Mouse (Mus musculus): ENCODE results near the gene Anapc10. TPM values are rescaled to one million over a fixed set of nuclear protein-coding genes. Genes with fewer than 3 reads are reported as not detected.
A peak's percentile ranks its signal among the peaks of the same experiment; 100 is the strongest.
"Not testable (repeated sequence)": the region's sequence is repeated elsewhere in the genome, so short reads cannot be mapped to it uniquely, and the experiment has no call there.

The Anapc10 gene
- polyA plus RNA-seq, 2 experiments = 13.9 to 39.2 TPM

- Histone ChIP-seq H3K4me3 (replicated peaks; ENCODE audit: low read length) (no peak overlapping the region), H3K9me3 (ENCODE audit: control insufficient read depth, low read length) (no peaks in the 10 kb centered on the region), H3K9ac (ENCODE audit: low read depth, low read length, severe bottlenecking) (no peak overlapping the region), H3K4me1 (ENCODE audit: control insufficient read depth, insufficient read depth, low read length) (no peaks in the 10 kb centered on the region), H3K36me3 (ENCODE audit: control insufficient read depth, insufficient read depth, low read length) (0 out of 2 replicates have a peak, but pooled peaks cover 6% of the 10 kb centered on the region), H3K4me2 (replicated peaks; ENCODE audit: low read depth, low read length, severe bottlenecking) (no peak overlapping the region), H3K27me3 (ENCODE audit: control insufficient read depth, insufficient read depth, low read length) (no peaks in the 10 kb centered on the region), H3K27ac (replicated peaks; ENCODE audit: low read depth, low read length) (no peak overlapping the region)
- TF ChIP-seq POLR2A (IDR thresholded peaks at IDR 0.05; ENCODE audit: borderline replicate concordance, extremely low read depth, insufficient read depth, insufficient read length) = no peak
- WGBS = 17% methylated on average over 2 of the region's 2 CpGs
- peak; percentile 20 for DNase-seq (ENCODE audit: low spot score)
- ATAC-seq (ENCODE audit: low FRiP score, low read depth) = no peak
These were observed 38.7 kb downstream of the Anapc10 start for GRCm38 (mm10) chr8:79750305-79750704.

- WGBS = 92% methylated on average over 2 of the region's 2 CpGs
These were observed 83.3 kb downstream of the Anapc10 start for GRCm38 (mm10) chr8:79794873-79795272.

GRCm38 (mm10) chr8:79796690-79797089 lies 85.1 kb downstream of the Anapc10 start:
- no peak for DNase-seq (ENCODE audit: low spot score)
- no peak for ATAC-seq (ENCODE audit: low FRiP score, low read depth)
- H3K9me3 ChIP-seq (ENCODE audit: control insufficient read depth, low read length) = no peaks in the 10 kb centered on the region
- no peak overlapping the region for H3K27ac ChIP-seq (replicated peaks; ENCODE audit: low read depth, low read length)
- 0 out of 2 replicates have a peak, but pooled peaks cover 3% of the 10 kb centered on the region for H3K4me1 ChIP-seq (ENCODE audit: control insufficient read depth, insufficient read depth, low read length)
- no peak overlapping the region for H3K4me3 ChIP-seq (replicated peaks; ENCODE audit: low read length)
- H3K9ac ChIP-seq (ENCODE audit: low read depth, low read length, severe bottlenecking) = no peak overlapping the region
- H3K4me2 ChIP-seq (replicated peaks; ENCODE audit: low read depth, low read length, severe bottlenecking) = no peak overlapping the region
- no peaks in the 10 kb centered on the region for H3K36me3 ChIP-seq (ENCODE audit: control insufficient read depth, insufficient read depth, low read length)
- 29% methylated on average over 7 of the region's 7 CpGs for WGBS
- no peak for TF ChIP-seq POLR2A (IDR thresholded peaks at IDR 0.05; ENCODE audit: borderline replicate concordance, extremely low read depth, insufficient read depth, insufficient read length)
- H3K27me3 ChIP-seq (ENCODE audit: control insufficient read depth, insufficient read depth, low read length) = no peaks in the 10 kb centered on the region

More at GRCm38 (mm10) chr8:79794873-79795272, 83.3 kb downstream of the Anapc10 start:
- H3K4me2 ChIP-seq (replicated peaks; ENCODE audit: low read depth, low read length, severe bottlenecking); H3K4me3 ChIP-seq (replicated peaks; ENCODE audit: low read length); H3K9me3 ChIP-seq (ENCODE audit: control insufficient read depth, low read length); H3K27ac ChIP-seq (replicated peaks; ENCODE audit: low read depth, low read length); H3K27me3 ChIP-seq (ENCODE audit: control insufficient read depth, insufficient read depth, low read length); H3K4me1 ChIP-seq (ENCODE audit: control insufficient read depth, insufficient read depth, low read length); H3K9ac ChIP-seq (ENCODE audit: low read depth, low read length, severe bottlenecking); H3K36me3 ChIP-seq (ENCODE audit: control insufficient read depth, insufficient read depth, low read length); DNase-seq (ENCODE audit: low spot score); ATAC-seq (ENCODE audit: low FRiP score, low read depth): not testable (repeated sequence)

- ATAC-seq (ENCODE audit: low FRiP score, low read depth) (no peak), DNase-seq (ENCODE audit: low spot score) (no peak)
- Histone ChIP-seq H3K4me2 (replicated peaks; ENCODE audit: low read depth, low read length, severe bottlenecking) (no peak overlapping the region), H3K9ac (ENCODE audit: low read depth, low read length, severe bottlenecking) (no peak overlapping the region), H3K4me1 (ENCODE audit: control insufficient read depth, insufficient read depth, low read length) (no peaks in the 10 kb centered on the region), H3K27ac (replicated peaks; ENCODE audit: low read depth, low read length) (no peak overlapping the region), H3K36me3 (ENCODE audit: control insufficient read depth, insufficient read depth, low read length) (no peaks in the 10 kb centered on the region), H3K27me3 (ENCODE audit: control insufficient read depth, insufficient read depth, low read length) (no peaks in the 10 kb centered on the region), H3K4me3 (replicated peaks; ENCODE audit: low read length) (no peak overlapping the region), H3K9me3 (ENCODE audit: control insufficient read depth, low read length) (no peaks in the 10 kb centered on the region)
- TF ChIP-seq POLR2A (IDR thresholded peaks at IDR 0.05; ENCODE audit: borderline replicate concordance, extremely low read depth, insufficient read depth, insufficient read length) = no peak
- 85% methylated on average over 6 of the region's 6 CpGs for WGBS
These were observed 92.9 kb downstream of the Anapc10 start for GRCm38 (mm10) chr8:79804499-79804898.

GRCm38 (mm10) chr8:79806971-79807370 lies 95.4 kb downstream of the Anapc10 start:
- H3K36me3 ChIP-seq (ENCODE audit: control insufficient read depth, insufficient read depth, low read length) = no peaks in the 10 kb centered on the region
- DNase-seq (ENCODE audit: low spot score) (no peak), ATAC-seq (ENCODE audit: low FRiP score, low read depth) (no peak)
- no peak overlapping the region for H3K4me3 ChIP-seq (replicated peaks; ENCODE audit: low read length)
- no peak for TF ChIP-seq POLR2A (IDR thresholded peaks at IDR 0.05; ENCODE audit: borderline replicate concordance, extremely low read depth, insufficient read depth, insufficient read length)
- no peak overlapping the region for H3K27ac ChIP-seq (replicated peaks; ENCODE audit: low read depth, low read length)
- H3K4me2 ChIP-seq (replicated peaks; ENCODE audit: low read depth, low read length, severe bottlenecking) = no peak overlapping the region
- WGBS = 12% methylated on average over 6 of the region's 6 CpGs
- no peaks in the 10 kb centered on the region for H3K27me3 ChIP-seq (ENCODE audit: control insufficient read depth, insufficient read depth, low read length)
- H3K9me3 ChIP-seq (ENCODE audit: control insufficient read depth, low read length) = no peaks in the 10 kb centered on the region
- no peaks in the 10 kb centered on the region for H3K4me1 ChIP-seq (ENCODE audit: control insufficient read depth, insufficient read depth, low read length)
- no peak overlapping the region for H3K9ac ChIP-seq (ENCODE audit: low read depth, low read length, severe bottlenecking)

GRCm38 (mm10) chr8:79826534-79826933 lies 114.9 kb downstream of the Anapc10 start:
- no peak for TF ChIP-seq POLR2A (IDR thresholded peaks at IDR 0.05; ENCODE audit: borderline replicate concordance, extremely low read depth, insufficient read depth, insufficient read length)
- H3K9me3 ChIP-seq (ENCODE audit: control insufficient read depth, low read length) = no peaks in the 10 kb centered on the region
- H3K4me3 ChIP-seq (replicated peaks; ENCODE audit: low read length) = no peak overlapping the region
- no peak overlapping the region for H3K4me2 ChIP-seq (replicated peaks; ENCODE audit: low read depth, low read length, severe bottlenecking)
- H3K27ac ChIP-seq (replicated peaks; ENCODE audit: low read depth, low read length) = no peak overlapping the region
- DNase-seq (ENCODE audit: low spot score) = no peak
- no peak overlapping the region for H3K9ac ChIP-seq (ENCODE audit: low read depth, low read length, severe bottlenecking)
- no peaks in the 10 kb centered on the region for H3K4me1 ChIP-seq (ENCODE audit: control insufficient read depth, insufficient read depth, low read length)
- WGBS = 89% methylated on average over 5 of the region's 5 CpGs
- ATAC-seq (ENCODE audit: low FRiP score, low read depth) = no peak
- H3K27me3 ChIP-seq (ENCODE audit: control insufficient read depth, insufficient read depth, low read length) = no peaks in the 10 kb centered on the region
- H3K36me3 ChIP-seq (ENCODE audit: control insufficient read depth, insufficient read depth, low read length) = no peaks in the 10 kb centered on the region

Other genes starting within 250 kb of the Anapc10 start
- gene Otud4, start 72.2 kb upstream of the Anapc10 start, polyA plus RNA-seq (2012; rRNA removed) = 26.2 and 29.1 TPM in 2 replicates
- 20.9 and 21.4 TPM in 2 replicates for gene Otud4, start 72.2 kb upstream of the Anapc10 start, polyA plus RNA-seq (2014; fragmentation: Nextera tagmentation; extraction: Ambion mirVana)
- gene Abce1, start 80 bp upstream of the Anapc10 start, polyA plus RNA-seq (2012; rRNA removed) = 53.3 and 65.9 TPM in 2 replicates
- gene Abce1, start 80 bp upstream of the Anapc10 start, polyA plus RNA-seq (2014; fragmentation: Nextera tagmentation; extraction: Ambion mirVana) = 87.5 and 92.7 TPM in 2 replicates